Mouse (Mus musculus) midbrain, embryonic 11.5 days (tissue): ENCODE measurements around the gene Pde7b. TPM values are rescaled to one million over a fixed set of nuclear protein-coding genes. Genes with fewer than 3 reads are reported as not detected.

Source experiments
- ATAC-seq: fragments of 200-750 bp; cut with Nextera tagmentation; 2 replicates; pipeline ENCODE4 v1.8.0; 2017; ENCODE audit warnings: moderate TSS enrichment, moderate library complexity; ENCODE audit not compliant: low FRiP score
- DNase-seq: peaks from one replicate; pipeline ENCODE4 v3.0.0; 2015; ENCODE audit warnings: low spot score; ENCODE audit errors: missing footprints
- H3K27ac ChIP-seq: fragments of 300-500 bp; sonication (generic); 2 replicates; pipeline ENCODE4 v1.5.1; 2014; ENCODE audit warnings: low read depth, low read length
- H3K27me3 ChIP-seq: fragments of 300-500 bp; sonication (generic); 2 replicates; pipeline ENCODE4 v1.6.1; 2014; ENCODE audit warnings: mild to moderate bottlenecking, low read length, moderate library complexity, mixed read lengths; ENCODE audit not compliant: control insufficient read depth, insufficient read depth
- H3K36me3 ChIP-seq: fragments of 300-500 bp; sonication (generic); 2 replicates; pipeline ENCODE4 v1.6.1; 2014; ENCODE audit warnings: mild to moderate bottlenecking, low read length, moderate library complexity, mixed read lengths; ENCODE audit not compliant: control insufficient read depth, insufficient read depth
- H3K4me1 ChIP-seq: fragments of 300-500 bp; sonication (generic); 2 replicates; pipeline ENCODE4 v1.6.1; 2014; ENCODE audit warnings: low read length; ENCODE audit not compliant: control insufficient read depth, insufficient read depth
- H3K4me2 ChIP-seq: fragments of 300-500 bp; sonication (generic); 2 replicates; pipeline ENCODE4 v1.6.1; 2014; ENCODE audit warnings: mild to moderate bottlenecking, moderate library complexity
- H3K4me3 ChIP-seq: fragments of 300-500 bp; sonication (generic); 2 replicates; pipeline ENCODE4 v1.5.1; 2014; ENCODE audit warnings: low read depth, low read length
- H3K9ac ChIP-seq: fragments of 300-500 bp; sonication (generic); 2 replicates; pipeline ENCODE4 v1.6.1; 2014; ENCODE audit warnings: low read length
- H3K9me3 ChIP-seq: fragments of 300-500 bp; sonication (generic); 2 replicates; pipeline ENCODE4 v1.6.1; 2016; ENCODE audit warnings: low read length; ENCODE audit not compliant: control insufficient read depth
- WGBS: fragments of 180-500 bp; shearing (Covaris S2); extraction: QIAGEN DNeasy Blood & Tissue Kit; methylation state at CpG from one replicate; pipeline ENCODE4 v1.1.7; 2014; 5-methylcytosine and 5-hydroxymethylcytosine counted together
- polyA plus RNA-seq: library from polyadenylated mRNA; unstranded; fragments of >200 nt; fragmentation: Nextera tagmentation; extraction: Ambion mirVana; gene quantifications from 2 replicates; pipeline ENCODE4 v1.2.1, GENCODE M21; 2014

Gene Pde7b
- polyA plus RNA-seq, 1 experiment from 2014 or later: 1.1 TPM

GRCm38 (mm10) chr10:20750642-20751251 is 25.9 kb upstream of the Pde7b start:
- no peak for DNase-seq
- Histone ChIP-seq H3K27ac (no peak overlapping the region), H3K4me1 (no peaks in the 10 kb centered on the region), H3K4me2 (no peak overlapping the region), H3K27me3 (no peaks in the 10 kb centered on the region), H3K9ac (no peak overlapping the region), H3K4me3 (no peak overlapping the region), H3K9me3 (no peaks in the 10 kb centered on the region), H3K36me3 (no peaks in the 10 kb centered on the region)
- no peak for ATAC-seq
- WGBS: 85% methylated on average over 5 of the region's 5 CpGs

- Histone ChIP-seq H3K4me2 (no peak overlapping the region), H3K4me1 (no peaks in the 10 kb centered on the region), H3K36me3 (no peaks in the 10 kb centered on the region), H3K4me3 (no peak overlapping the region), H3K27ac (no peak overlapping the region), H3K9me3 (no peaks in the 10 kb centered on the region), H3K27me3 (no peaks in the 10 kb centered on the region), H3K9ac (no peak overlapping the region)
- 94% methylated on average over 8 of the region's 8 CpGs for WGBS
- DNase-seq (no peak), ATAC-seq (no peak)
Observed at GRCm38 (mm10) chr10:20748938-20749337, 24.1 kb upstream of the Pde7b start.

GRCm38 (mm10) chr10:20747229-20747628 is 22.4 kb upstream of the Pde7b start:
- no peak for ATAC-seq

GRCm38 (mm10) chr10:20739801-20740200 is 14.9 kb upstream of the Pde7b start:
- ATAC-seq (no peak), DNase-seq (no peak)
- H3K27ac ChIP-seq: no peak overlapping the region
- no peak overlapping the region for H3K4me3 ChIP-seq
- H3K9me3 ChIP-seq: no peaks in the 10 kb centered on the region
- H3K4me2 ChIP-seq: no peak overlapping the region
- H3K9ac ChIP-seq: no peak overlapping the region
- H3K4me1 ChIP-seq: no peaks in the 10 kb centered on the region
- H3K36me3 ChIP-seq: no peaks in the 10 kb centered on the region
- no peaks in the 10 kb centered on the region for H3K27me3 ChIP-seq
- WGBS: 76% methylated on average over 3 of the region's 3 CpGs

More at GRCm38 (mm10) chr10:20747229-20747628, 22.4 kb upstream of the Pde7b start:
- H3K36me3 ChIP-seq: no peaks in the 10 kb centered on the region
- H3K4me1 ChIP-seq: no peaks in the 10 kb centered on the region
- no peak for DNase-seq
- no peaks in the 10 kb centered on the region for H3K27me3 ChIP-seq
- no peak overlapping the region for H3K4me2 ChIP-seq
- H3K27ac ChIP-seq: no peak overlapping the region
- 91% methylated on average over 4 of the region's 4 CpGs for WGBS
- no peaks in the 10 kb centered on the region for H3K9me3 ChIP-seq
- H3K9ac ChIP-seq: no peak overlapping the region
- H3K4me3 ChIP-seq: no peak overlapping the region

GRCm38 (mm10) chr10:20737146-20737545 is 12.3 kb upstream of the Pde7b start:
- Histone ChIP-seq H3K4me1 (no peaks in the 10 kb centered on the region), H3K9me3 (no peaks in the 10 kb centered on the region), H3K36me3 (no peaks in the 10 kb centered on the region), H3K4me2 (no peak overlapping the region), H3K27me3 (no peaks in the 10 kb centered on the region), H3K4me3 (no peak overlapping the region), H3K27ac (no peak overlapping the region), H3K9ac (no peak overlapping the region)
- ATAC-seq (no peak), DNase-seq (no peak)
- WGBS: 47% methylated on average over 4 of the region's 4 CpGs

GRCm38 (mm10) chr10:20735775-20736449 is 11.0 kb upstream of the Pde7b start:
- H3K4me1 ChIP-seq: no peaks in the 10 kb centered on the region
- H3K4me2 ChIP-seq: no peak overlapping the region
- H3K27me3 ChIP-seq: no peaks in the 10 kb centered on the region
- H3K36me3 ChIP-seq: no peaks in the 10 kb centered on the region
- H3K9me3 ChIP-seq: no peaks in the 10 kb centered on the region
- H3K4me3 ChIP-seq: no peak overlapping the region
- ATAC-seq (no peak), DNase-seq (no peak)
- H3K9ac ChIP-seq: no peak overlapping the region
- 68% methylated on average over 3 of the region's 3 CpGs for WGBS
- no peak overlapping the region for H3K27ac ChIP-seq

GRCm38 (mm10) chr10:20733576-20733975 is 8.7 kb upstream of the Pde7b start:
- Histone ChIP-seq H3K4me1 (no peaks in the 10 kb centered on the region), H3K9ac (no peak overlapping the region), H3K36me3 (no peaks in the 10 kb centered on the region), H3K27ac (no peak overlapping the region), H3K27me3 (no peaks in the 10 kb centered on the region), H3K9me3 (no peaks in the 10 kb centered on the region), H3K4me2 (no peak overlapping the region), H3K4me3 (no peak overlapping the region)
- DNase-seq (no peak), ATAC-seq (no peak)
- 77% methylated on average over 5 of the region's 5 CpGs for WGBS

GRCm38 (mm10) chr10:20732180-20732579 is 7.3 kb upstream of the Pde7b start:
- H3K4me1 ChIP-seq: no peaks in the 10 kb centered on the region
- no peaks in the 10 kb centered on the region for H3K27me3 ChIP-seq
- no peaks in the 10 kb centered on the region for H3K9me3 ChIP-seq
- no peak overlapping the region for H3K4me3 ChIP-seq
- WGBS: 50% methylated on average over 2 of the region's 2 CpGs
- no peak overlapping the region for H3K9ac ChIP-seq
- H3K4me2 ChIP-seq: no peak overlapping the region
- H3K36me3 ChIP-seq: no peaks in the 10 kb centered on the region
- H3K27ac ChIP-seq: no peak overlapping the region
- ATAC-seq (no peak), DNase-seq (no peak)

GRCm38 (mm10) chr10:20730034-20730433 is 5.2 kb upstream of the Pde7b start:
- DNase-seq: no peak
- Histone ChIP-seq H3K4me1 (peaks cover 7% of the 10 kb centered on the region; the same call in 1 of the 2 replicates), H3K36me3 (no peaks in the 10 kb centered on the region), H3K9me3 (no peaks in the 10 kb centered on the region), H3K4me3 (no peak overlapping the region), H3K27ac (no peak overlapping the region), H3K27me3 (no peaks in the 10 kb centered on the region), H3K9ac (no peak overlapping the region), H3K4me2 (no peak overlapping the region)
- WGBS: 86% methylated on average over 1 of the region's 1 CpGs
- no peak for ATAC-seq
